Mouse (Mus musculus): ENCODE results near the gene Gapdh. TPM values are rescaled to one million over a fixed set of nuclear protein-coding genes. Genes with fewer than 3 reads are reported as not detected.
A peak's percentile ranks its signal among the peaks of the same experiment; 100 is the strongest.

Gene Gapdh
- polyA plus RNA-seq, 1 experiment: 5,061 TPM

DNA sequence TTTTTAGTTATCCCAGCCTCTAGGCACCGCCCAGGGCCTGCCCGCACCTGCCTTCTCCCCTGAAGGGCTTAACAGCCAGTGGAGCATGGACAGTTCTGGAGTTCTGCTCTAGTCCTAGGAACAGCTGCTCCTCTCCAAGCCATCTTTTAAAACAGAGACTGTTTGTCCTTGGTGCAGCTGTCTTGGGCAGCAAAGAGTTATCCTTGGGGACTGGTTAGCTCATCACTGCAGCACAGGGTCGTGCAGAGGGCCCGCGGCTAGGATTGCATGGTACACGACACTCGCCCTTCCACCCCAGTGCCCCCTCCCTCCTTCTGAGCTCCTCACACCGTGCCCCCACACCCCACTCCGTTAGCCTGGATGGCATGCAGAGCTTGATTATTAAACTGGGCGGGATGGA, 18.9 kb downstream of the Gapdh start:
- H3K27ac ChIP-seq (ENCODE audit: insufficient read depth, low read length): peak overlapping the region; percentile 89
- WGBS: 10% methylated on average over 10 of the region's 10 CpGs

DNA sequence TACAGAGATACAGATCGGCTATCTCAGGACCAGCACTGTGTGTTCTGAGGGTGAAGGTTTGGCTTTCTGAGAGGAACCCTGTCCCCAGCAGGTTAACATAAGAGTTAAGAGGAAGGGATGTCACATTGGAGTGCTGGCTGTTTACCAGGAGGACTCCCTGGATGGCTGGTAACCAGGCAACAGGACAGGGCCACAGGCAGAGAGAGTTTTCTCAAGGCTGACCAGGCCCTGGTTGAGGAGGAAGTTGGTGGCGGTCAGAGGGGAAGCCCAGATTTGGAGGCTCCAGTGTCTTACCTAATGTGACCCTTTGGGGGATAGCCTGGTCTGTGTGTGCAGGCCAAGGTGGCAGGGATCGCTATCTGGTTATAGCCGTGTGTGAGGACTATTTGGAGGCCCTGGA, 19.5 kb downstream of the Gapdh start:
- Histone ChIP-seq H3K27ac (ENCODE audit: insufficient read depth, low read length) (peak overlapping the region; percentile 89), H3K4me3 (replicated peaks; ENCODE audit: insufficient read depth, low read depth, low read length) (peak overlapping the region; percentile 72), H3K27me3 (ENCODE audit: control insufficient read depth, insufficient read depth, low read length) (no peaks in the 10 kb centered on the region), H3K4me1 (ENCODE audit: control insufficient read depth, insufficient read depth, low read length) (peaks cover 28% of the 10 kb centered on the region)
- TF ChIP-seq POLR2A (IDR thresholded peaks at IDR 0.05; ENCODE audit: borderline replicate concordance, insufficient read depth, low read length) (no peak), CTCF (IDR thresholded peaks at IDR 0.05; ENCODE audit: borderline replicate concordance, insufficient read depth, low read depth, low read length) (no peak)
- 12% methylated on average over 4 of the region's 4 CpGs for WGBS
- DNase-seq: peak in 1 of 2 experiments; percentile 65

More for the DNA sequence above, 18.9 kb downstream of the Gapdh start:
- DNase-seq: peak in 1 of 2 experiments; percentile 36
- TF ChIP-seq POLR2A (IDR thresholded peaks at IDR 0.05; ENCODE audit: borderline replicate concordance, insufficient read depth, low read length) (no peak), CTCF (IDR thresholded peaks at IDR 0.05; ENCODE audit: borderline replicate concordance, insufficient read depth, low read depth, low read length) (no peak)
- Histone ChIP-seq H3K27me3 (ENCODE audit: control insufficient read depth, insufficient read depth, low read length) (no peaks in the 10 kb centered on the region), H3K4me1 (ENCODE audit: control insufficient read depth, insufficient read depth, low read length) (peaks cover 28% of the 10 kb centered on the region), H3K4me3 (replicated peaks; ENCODE audit: insufficient read depth, low read depth, low read length) (peak overlapping the region; percentile 72)

DNA sequence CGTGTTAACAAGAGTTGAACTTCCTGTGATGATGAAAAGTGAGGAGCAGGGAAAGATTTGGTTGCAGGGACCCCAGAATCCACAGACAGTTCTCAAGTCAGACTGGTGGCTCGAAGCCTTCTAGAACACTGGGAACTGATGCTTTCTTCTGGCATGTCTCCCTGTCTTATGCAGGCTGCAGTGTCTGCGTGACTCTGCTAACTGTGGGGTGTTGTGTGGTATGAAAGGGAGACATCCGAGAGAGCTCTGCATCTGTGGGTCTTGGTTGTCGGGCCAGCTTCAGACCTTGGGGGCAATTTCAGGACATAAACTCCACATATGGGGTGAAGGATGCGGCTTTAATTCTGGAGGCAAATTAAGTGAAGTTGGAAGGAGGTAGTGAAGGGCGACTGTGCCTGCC, 20.1 kb downstream of the Gapdh start:
- DNase-seq: no peak
- no peak for TF ChIP-seq POLR2A (IDR thresholded peaks at IDR 0.05; ENCODE audit: borderline replicate concordance, insufficient read depth, low read length)
- no peak for TF ChIP-seq CTCF (IDR thresholded peaks at IDR 0.05; ENCODE audit: borderline replicate concordance, insufficient read depth, low read depth, low read length)
- WGBS: 11% methylated on average over 7 of the region's 7 CpGs
- peak overlapping the region; percentile 89; the same call in 1 of the 2 replicates for H3K27ac ChIP-seq (ENCODE audit: insufficient read depth, low read length)
- peak overlapping the region; percentile 72 for H3K4me3 ChIP-seq (replicated peaks; ENCODE audit: insufficient read depth, low read depth, low read length)
- peaks cover 28% of the 10 kb centered on the region for H3K4me1 ChIP-seq (ENCODE audit: control insufficient read depth, insufficient read depth, low read length)
- H3K27me3 ChIP-seq (ENCODE audit: control insufficient read depth, insufficient read depth, low read length): no peaks in the 10 kb centered on the region

DNA sequence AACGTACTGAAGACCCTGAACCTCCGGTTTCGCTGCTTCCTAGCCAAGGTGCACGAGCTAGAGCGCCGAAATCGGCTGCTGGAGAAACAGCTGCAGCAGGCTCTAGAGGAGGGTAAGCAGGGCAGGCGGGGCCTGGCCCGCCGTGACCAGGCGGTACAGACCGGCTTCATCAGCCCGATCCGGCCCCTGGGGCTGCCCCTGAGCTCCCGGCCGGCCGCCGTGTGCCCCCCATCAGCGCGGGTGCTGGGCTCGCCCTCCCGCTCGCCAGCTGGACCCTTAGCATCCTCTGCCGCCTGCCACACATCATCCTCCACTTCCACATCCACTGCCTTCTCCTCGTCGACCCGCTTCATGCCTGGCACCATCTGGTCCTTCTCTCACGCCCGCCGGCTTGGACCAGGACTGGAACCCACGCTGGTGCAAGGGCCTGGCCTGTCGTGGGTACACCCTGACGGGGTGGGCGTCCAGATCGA, 20.8 kb downstream of the Gapdh start:
- peaks cover 28% of the 10 kb centered on the region for H3K4me1 ChIP-seq (ENCODE audit: control insufficient read depth, insufficient read depth, low read length)
- no peaks in the 10 kb centered on the region for H3K27me3 ChIP-seq (ENCODE audit: control insufficient read depth, insufficient read depth, low read length)
- peak overlapping the region; percentile 72 for H3K4me3 ChIP-seq (replicated peaks; ENCODE audit: insufficient read depth, low read depth, low read length)
- DNase-seq: peak; percentile 63 to 71
- TF ChIP-seq CTCF (IDR thresholded peaks at IDR 0.05; ENCODE audit: borderline replicate concordance, insufficient read depth, low read depth, low read length) (no peak), POLR2A (IDR thresholded peaks at IDR 0.05; ENCODE audit: borderline replicate concordance, insufficient read depth, low read length) (no peak)
- WGBS: under 1% methylated on average over 35 of the region's 35 CpGs
- H3K27ac ChIP-seq (ENCODE audit: insufficient read depth, low read length): peak overlapping the region; percentile 69

DNA sequence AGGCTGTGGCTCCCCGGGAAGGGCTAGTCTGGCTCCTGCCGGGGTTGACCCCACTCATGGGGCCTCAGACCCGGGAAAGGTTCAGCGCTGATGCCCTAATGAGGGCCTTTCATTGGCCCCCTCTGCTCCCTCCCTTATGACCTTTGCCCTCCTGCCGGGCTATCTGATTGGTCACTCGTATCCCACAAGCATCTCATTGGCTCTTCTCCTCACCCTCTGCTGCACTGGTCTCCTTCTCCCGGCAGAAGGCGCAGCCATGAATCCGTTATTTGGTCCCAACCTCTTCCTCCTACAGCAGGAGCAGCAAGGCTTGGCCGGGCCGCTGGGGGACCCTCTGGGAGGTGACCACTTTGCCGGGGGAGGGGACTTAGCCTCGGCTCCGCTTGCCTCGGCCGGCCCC, 21.3 kb downstream of the Gapdh start, which contains the start of gene Iffo1:
TSS of gene Iffo1 (plus strand) at position 241 of the 400 bp plus-strand sequence.
- Histone ChIP-seq H3K4me1 (ENCODE audit: control insufficient read depth, insufficient read depth, low read length) (peaks cover 28% of the 10 kb centered on the region), H3K27me3 (ENCODE audit: control insufficient read depth, insufficient read depth, low read length) (no peaks in the 10 kb centered on the region), H3K27ac (ENCODE audit: insufficient read depth, low read length) (peak within 1 kb of the TSS; percentile 69), H3K4me3 (replicated peaks; ENCODE audit: insufficient read depth, low read depth, low read length) (peak within 1 kb of the TSS; percentile 72)
- under 1% methylated on average over 16 of the region's 16 CpGs for WGBS
- DNase-seq: peak; percentile 93 to 96
- TF ChIP-seq POLR2A (IDR thresholded peaks at IDR 0.05; ENCODE audit: borderline replicate concordance, insufficient read depth, low read length): peak; percentile 92
- peak; percentile 47; the same call in 1 of the 2 replicates for TF ChIP-seq CTCF (IDR thresholded peaks at IDR 0.05; ENCODE audit: borderline replicate concordance, insufficient read depth, low read depth, low read length)

DNA sequence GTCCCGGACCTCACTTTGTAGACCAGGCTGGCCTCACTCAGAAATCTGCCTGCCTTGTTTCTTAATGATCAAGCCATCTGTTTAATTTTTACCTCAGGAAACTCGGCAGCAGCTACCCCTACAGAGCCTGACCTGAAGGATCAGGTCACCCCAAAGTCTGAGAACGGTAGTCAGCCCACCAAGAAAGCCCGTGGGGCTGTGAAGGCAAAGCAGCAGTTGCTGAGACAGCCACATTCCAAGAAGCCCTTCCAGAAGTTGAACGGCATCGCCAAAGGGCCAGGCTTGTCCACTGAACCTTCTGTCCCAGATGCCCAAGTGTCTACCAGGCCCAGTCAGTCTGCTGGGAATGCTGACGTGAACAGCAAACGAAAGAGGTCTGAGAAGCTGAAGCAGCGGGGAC, 22.4 kb downstream of the Gapdh start:
- TF ChIP-seq CTCF (IDR thresholded peaks at IDR 0.05; ENCODE audit: borderline replicate concordance, insufficient read depth, low read depth, low read length) (no peak), POLR2A (IDR thresholded peaks at IDR 0.05; ENCODE audit: borderline replicate concordance, insufficient read depth, low read length) (no peak)
- Histone ChIP-seq H3K4me3 (replicated peaks; ENCODE audit: insufficient read depth, low read depth, low read length) (no peak overlapping the region), H3K27ac (ENCODE audit: insufficient read depth, low read length) (no peak overlapping the region), H3K27me3 (ENCODE audit: control insufficient read depth, insufficient read depth, low read length) (no peaks in the 10 kb centered on the region), H3K4me1 (ENCODE audit: control insufficient read depth, insufficient read depth, low read length) (peaks cover 19% of the 10 kb centered on the region)
- 82% methylated on average over 9 of the region's 9 CpGs for WGBS
- DNase-seq: no peak

DNA sequence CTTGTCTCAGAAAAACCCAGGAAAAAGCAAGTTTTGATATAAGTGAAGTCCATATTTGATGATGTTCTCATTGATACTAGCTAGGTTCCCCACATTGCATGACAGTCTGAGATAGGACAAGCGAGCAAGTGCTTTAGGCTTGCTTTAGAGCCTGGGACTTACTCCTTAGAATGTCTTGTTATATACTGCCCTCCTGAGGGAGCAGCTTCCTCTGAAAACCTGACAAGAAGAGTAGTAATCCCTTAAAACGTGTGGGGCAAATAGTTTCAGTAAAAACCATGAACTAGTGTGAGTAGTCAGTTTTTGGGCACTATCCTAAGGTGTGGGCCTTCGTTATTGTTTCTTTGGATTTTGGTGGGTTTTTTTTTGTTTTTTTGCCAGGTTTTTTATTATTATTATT, 23.1 kb downstream of the Gapdh start:
- no peaks in the 10 kb centered on the region for H3K27me3 ChIP-seq (ENCODE audit: control insufficient read depth, insufficient read depth, low read length)
- H3K4me1 ChIP-seq (ENCODE audit: control insufficient read depth, insufficient read depth, low read length): peaks cover 12% of the 10 kb centered on the region
- DNase-seq: no peak
- 74% methylated on average over 3 of the region's 3 CpGs for WGBS
- TF ChIP-seq CTCF (IDR thresholded peaks at IDR 0.05; ENCODE audit: borderline replicate concordance, insufficient read depth, low read depth, low read length) (no peak), POLR2A (IDR thresholded peaks at IDR 0.05; ENCODE audit: borderline replicate concordance, insufficient read depth, low read length) (no peak)
- H3K27ac ChIP-seq (ENCODE audit: insufficient read depth, low read length): no peak overlapping the region
- no peak overlapping the region for H3K4me3 ChIP-seq (replicated peaks; ENCODE audit: insufficient read depth, low read depth, low read length)

DNA sequence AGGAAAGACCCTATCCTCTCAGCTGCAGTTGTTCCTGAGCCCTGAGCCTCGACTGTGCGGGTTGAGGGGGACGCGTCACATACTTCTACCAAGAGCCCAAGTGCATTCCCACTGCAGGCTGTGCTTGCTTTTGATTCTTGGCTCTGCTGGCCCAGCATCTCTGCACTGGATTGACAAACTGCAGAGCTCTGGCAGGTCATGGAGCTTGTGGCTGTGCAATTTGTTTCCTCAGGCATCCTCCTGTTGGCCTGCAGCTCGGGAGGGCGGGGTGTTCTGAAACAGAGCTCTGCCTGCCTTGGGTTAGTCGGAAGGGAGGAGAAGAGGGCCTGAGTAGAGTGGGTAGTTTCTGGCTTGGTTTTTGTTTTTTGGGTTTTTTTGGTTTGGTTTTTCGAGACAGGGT, 23.8 kb downstream of the Gapdh start:
- H3K27me3 ChIP-seq (ENCODE audit: control insufficient read depth, insufficient read depth, low read length): no peaks in the 10 kb centered on the region
- no peak for DNase-seq
- no peak overlapping the region for H3K27ac ChIP-seq (ENCODE audit: insufficient read depth, low read length)
- H3K4me3 ChIP-seq (replicated peaks; ENCODE audit: insufficient read depth, low read depth, low read length): no peak overlapping the region
- peaks cover 8% of the 10 kb centered on the region for H3K4me1 ChIP-seq (ENCODE audit: control insufficient read depth, insufficient read depth, low read length)
- TF ChIP-seq CTCF (IDR thresholded peaks at IDR 0.05; ENCODE audit: borderline replicate concordance, insufficient read depth, low read depth, low read length) (no peak), POLR2A (IDR thresholded peaks at IDR 0.05; ENCODE audit: borderline replicate concordance, insufficient read depth, low read length) (no peak)
- 94% methylated on average over 8 of the region's 8 CpGs for WGBS

Data from cerebellum, adult 2 months (tissue).